Mouse (Mus musculus): ENCODE measurements around the gene Tmco3. TPM values are rescaled to one million over a fixed set of nuclear protein-coding genes. Genes with fewer than 3 reads are reported as not detected.

Tmco3 gene
- polyA plus RNA-seq, 1 experiment from 2014 or later: 40.4 TPM

DNA sequence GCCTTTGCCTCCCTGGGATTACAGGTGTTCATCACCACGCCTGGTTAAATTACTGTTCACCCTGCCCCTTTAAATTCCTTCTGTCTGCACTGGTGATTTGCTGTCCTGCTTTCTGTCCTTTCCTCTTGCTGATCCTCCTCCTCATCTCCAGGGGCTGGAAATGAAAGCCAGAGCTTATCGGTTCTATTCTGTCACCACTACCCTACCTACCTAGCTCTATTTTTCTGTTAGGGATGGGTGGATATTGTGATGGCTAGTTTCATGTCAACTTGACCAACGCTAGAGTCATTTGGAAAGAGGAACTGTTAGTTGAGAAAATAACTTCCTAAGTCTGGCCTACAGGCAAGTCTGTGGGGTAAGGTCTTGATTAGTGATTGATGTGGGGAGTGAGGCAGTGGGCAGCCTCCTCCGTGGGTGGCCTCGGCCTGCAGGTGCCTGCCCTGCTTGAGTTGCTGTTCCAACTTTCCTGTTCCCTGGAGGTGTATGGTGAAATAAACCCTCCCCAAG, 11.0 kb upstream of the Tmco3 start:
- H3K4me1 ChIP-seq: no peaks in the 10 kb centered on the region
- H3K36me3 ChIP-seq (ENCODE audit: poor library complexity, severe bottlenecking): peaks cover 26% of the 10 kb centered on the region
- H3K9me3 ChIP-seq (replicated peaks): no peaks in the 10 kb centered on the region
- H3K4me2 ChIP-seq: no peak overlapping the region
- no peak for ATAC-seq
- 90% methylated on average over 5 of the region's 5 CpGs for WGBS
- no peak overlapping the region for H3K4me3 ChIP-seq
- H3K27ac ChIP-seq: no peak overlapping the region
- no peak overlapping the region for H3K9ac ChIP-seq
- no peaks in the 10 kb centered on the region for H3K27me3 ChIP-seq

DNA sequence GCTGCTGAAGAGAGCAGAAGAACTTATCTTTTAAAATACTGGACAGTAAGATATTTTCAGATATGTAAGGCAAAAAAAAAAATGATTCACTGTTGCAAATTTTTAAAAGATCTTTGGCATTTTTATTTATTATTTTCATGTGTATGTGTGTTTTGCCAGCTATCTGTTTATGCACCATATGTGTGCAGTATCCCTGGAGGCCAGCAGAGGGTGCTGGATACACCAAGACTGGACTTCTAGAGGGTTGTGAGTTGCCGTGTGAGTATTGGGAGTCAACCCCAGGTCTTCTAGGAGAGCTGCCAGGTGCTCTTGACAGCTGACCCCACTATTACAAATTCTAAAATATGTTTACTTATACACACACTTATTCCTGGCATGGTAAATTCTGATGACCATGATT, 4.8 kb upstream of the Tmco3 start:
- 97% methylated on average over 1 of the region's 1 CpGs for WGBS
- no peak for ATAC-seq
- Histone ChIP-seq H3K4me1 (peaks cover 12% of the 10 kb centered on the region), H3K9ac (no peak overlapping the region), H3K27ac (no peak overlapping the region), H3K9me3 (replicated peaks) (no peaks in the 10 kb centered on the region), H3K27me3 (no peaks in the 10 kb centered on the region), H3K4me3 (no peak overlapping the region), H3K36me3 (ENCODE audit: poor library complexity, severe bottlenecking) (0 out of 2 replicates have a peak, but pooled peaks cover 3% of the 10 kb centered on the region), H3K4me2 (no peak overlapping the region)

GRCm38 (mm10) chr8:13287304-13287691, 692 bp upstream of the Tmco3 start:
- Histone ChIP-seq H3K27ac (peak overlapping the region; percentile 79), H3K9me3 (replicated peaks) (no peaks in the 10 kb centered on the region), H3K36me3 (ENCODE audit: poor library complexity, severe bottlenecking) (peaks cover 9% of the 10 kb centered on the region; the same call in 1 of the 2 replicates), H3K9ac (peak overlapping the region; percentile 79), H3K27me3 (no peaks in the 10 kb centered on the region), H3K4me2 (peak overlapping the region; percentile 81), H3K4me3 (peak overlapping the region; percentile 91), H3K4me1 (peaks cover 21% of the 10 kb centered on the region)
- peak; percentile 64 for ATAC-seq
- under 1% methylated on average over 33 of the region's 34 CpGs for WGBS

DNA sequence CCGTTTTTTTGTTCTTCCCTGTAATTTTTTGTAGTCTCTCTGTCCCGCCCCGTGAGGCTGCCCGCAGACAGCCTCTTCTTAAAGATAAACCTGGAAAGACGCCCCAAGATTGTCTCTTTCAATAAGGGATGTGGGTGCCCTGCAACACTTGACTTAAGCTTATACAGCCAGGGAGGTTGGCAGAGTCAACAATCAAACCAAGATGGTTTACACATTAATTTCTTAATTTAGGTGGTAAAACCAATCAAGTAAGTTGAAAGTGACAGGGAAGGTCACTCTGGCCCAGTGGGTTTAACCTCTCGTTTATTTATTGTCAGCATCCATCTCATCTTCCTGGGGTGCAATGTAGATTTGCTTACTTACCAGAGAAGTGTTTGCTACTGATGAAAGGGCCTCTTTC, 656 bp downstream of the Tmco3 start:
- ATAC-seq: no peak
- Histone ChIP-seq H3K4me2 (peak overlapping the region; percentile 81), H3K9ac (peak overlapping the region; percentile 79), H3K4me1 (peaks cover 21% of the 10 kb centered on the region), H3K36me3 (ENCODE audit: poor library complexity, severe bottlenecking) (peaks cover 17% of the 10 kb centered on the region), H3K27me3 (no peaks in the 10 kb centered on the region), H3K27ac (0 out of 2 replicates have a peak overlapping the region, but pooled peaks have one; percentile 6), H3K4me3 (peak overlapping the region; percentile 91), H3K9me3 (replicated peaks) (no peaks in the 10 kb centered on the region)
- WGBS: 3% methylated on average over 6 of the region's 6 CpGs

DNA sequence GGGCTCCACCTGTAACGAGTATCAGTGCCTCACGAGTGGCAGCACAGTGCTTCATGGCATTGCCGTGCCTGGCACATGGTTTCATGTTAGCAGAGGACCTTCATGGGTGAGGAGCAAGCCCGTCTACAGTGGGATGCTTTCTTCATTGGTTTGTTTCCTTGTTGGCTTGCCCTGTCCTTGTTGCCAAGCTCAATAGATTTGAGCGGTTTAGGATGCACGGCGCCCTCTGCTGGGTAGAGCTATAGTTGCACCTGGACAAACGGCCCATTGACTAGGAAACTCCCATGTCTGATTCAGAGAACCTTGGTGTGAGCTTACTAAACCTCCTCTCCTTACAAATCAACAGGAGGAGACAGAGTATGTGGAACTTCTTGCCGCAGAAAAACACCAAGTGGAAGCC, 4.4 kb downstream of the Tmco3 start:
- Histone ChIP-seq H3K9ac (no peak overlapping the region), H3K4me2 (no peak overlapping the region), H3K4me1 (peaks cover 9% of the 10 kb centered on the region), H3K36me3 (ENCODE audit: poor library complexity, severe bottlenecking) (peaks cover 54% of the 10 kb centered on the region), H3K4me3 (no peak overlapping the region), H3K27ac (no peak overlapping the region), H3K9me3 (replicated peaks) (no peaks in the 10 kb centered on the region), H3K27me3 (no peaks in the 10 kb centered on the region)
- no peak for ATAC-seq
- 29% methylated on average over 9 of the region's 9 CpGs for WGBS

GRCm38 (mm10) chr8:13293677-13294470, 5.9 kb downstream of the Tmco3 start:
- Histone ChIP-seq H3K4me2 (no peak overlapping the region), H3K27me3 (no peaks in the 10 kb centered on the region), H3K9ac (no peak overlapping the region), H3K9me3 (replicated peaks) (no peaks in the 10 kb centered on the region), H3K27ac (no peak overlapping the region), H3K36me3 (ENCODE audit: poor library complexity, severe bottlenecking) (peaks cover 64% of the 10 kb centered on the region), H3K4me1 (peaks cover 5% of the 10 kb centered on the region), H3K4me3 (no peak overlapping the region)
- no peak for ATAC-seq
- 92% methylated on average over 9 of the region's 9 CpGs for WGBS

GRCm38 (mm10) chr8:13299571-13299970, 11.6 kb downstream of the Tmco3 start:
- Histone ChIP-seq H3K36me3 (ENCODE audit: poor library complexity, severe bottlenecking) (peaks cover 88% of the 10 kb centered on the region), H3K27ac (no peak overlapping the region), H3K4me3 (no peak overlapping the region), H3K27me3 (no peaks in the 10 kb centered on the region), H3K4me2 (no peak overlapping the region), H3K9me3 (replicated peaks) (no peaks in the 10 kb centered on the region; the same call in 1 of the 2 replicates), H3K9ac (no peak overlapping the region), H3K4me1 (no peaks in the 10 kb centered on the region)
- no peak for ATAC-seq
- WGBS: 96% methylated on average over 8 of the region's 8 CpGs

DNA sequence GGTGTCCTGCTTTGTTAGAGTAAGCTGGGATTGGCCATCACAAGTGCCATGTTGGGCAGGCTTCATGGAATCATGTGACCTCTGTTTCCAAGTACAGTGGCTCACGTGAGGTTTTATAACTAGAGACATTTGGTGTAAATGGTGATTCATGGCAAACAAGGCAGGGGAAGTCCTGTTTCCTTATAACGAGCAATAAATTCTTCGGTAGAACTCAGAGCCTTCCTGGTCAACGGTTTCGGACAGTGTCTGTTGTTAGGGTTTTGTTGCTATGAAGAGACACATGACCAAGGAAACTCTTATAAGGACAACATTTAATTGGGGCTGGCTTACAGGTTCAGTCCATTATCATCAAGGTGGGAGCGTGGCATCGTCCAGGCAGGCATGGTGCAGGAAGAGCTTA, 13.0 kb downstream of the Tmco3 start:
- Histone ChIP-seq H3K9me3 (replicated peaks) (peaks cover 3% of the 10 kb centered on the region), H3K4me3 (no peak overlapping the region), H3K9ac (no peak overlapping the region), H3K27ac (no peak overlapping the region), H3K4me2 (no peak overlapping the region), H3K36me3 (ENCODE audit: poor library complexity, severe bottlenecking) (peaks cover 88% of the 10 kb centered on the region), H3K4me1 (no peaks in the 10 kb centered on the region), H3K27me3 (no peaks in the 10 kb centered on the region)
- WGBS: 94% methylated on average over 7 of the region's 7 CpGs
- no peak for ATAC-seq

DNA sequence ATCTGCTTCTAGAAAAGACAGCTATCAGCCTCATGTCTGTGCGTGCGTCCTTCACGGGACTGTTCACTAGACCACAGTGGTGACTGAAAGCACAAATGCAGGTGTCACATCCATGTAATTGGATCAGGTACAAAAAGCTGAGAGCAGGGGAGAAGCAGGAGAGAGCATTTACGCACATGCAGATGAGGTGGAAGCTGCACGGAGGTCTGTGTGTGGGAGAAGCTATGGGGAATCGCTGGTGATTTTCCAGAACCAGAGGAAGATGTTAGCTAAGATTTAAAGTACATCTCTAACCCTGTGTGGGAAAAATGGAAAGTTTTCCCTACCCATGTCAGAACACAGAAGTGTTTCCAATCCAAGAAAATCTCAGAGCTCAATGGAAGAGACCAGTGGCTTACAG, 17.5 kb downstream of the Tmco3 start:
- Histone ChIP-seq H3K9me3 (replicated peaks) (peaks cover 3% of the 10 kb centered on the region; the same call in 1 of the 2 replicates), H3K4me3 (no peak overlapping the region), H3K27ac (no peak overlapping the region), H3K9ac (no peak overlapping the region), H3K4me1 (no peaks in the 10 kb centered on the region), H3K36me3 (ENCODE audit: poor library complexity, severe bottlenecking) (peaks cover 80% of the 10 kb centered on the region), H3K27me3 (no peaks in the 10 kb centered on the region), H3K4me2 (no peak overlapping the region)
- WGBS: 96% methylated on average over 6 of the region's 6 CpGs
- ATAC-seq: no peak

GRCm38 (mm10) chr8:13305884-13306283, 17.9 kb downstream of the Tmco3 start:
- no peak overlapping the region for H3K4me2 ChIP-seq
- peaks cover 3% of the 10 kb centered on the region; the same call in 1 of the 2 replicates for H3K9me3 ChIP-seq (replicated peaks)
- no peak overlapping the region for H3K9ac ChIP-seq
- no peak overlapping the region for H3K27ac ChIP-seq
- WGBS: 94% methylated on average over 4 of the region's 4 CpGs
- H3K4me1 ChIP-seq: no peaks in the 10 kb centered on the region
- peaks cover 80% of the 10 kb centered on the region for H3K36me3 ChIP-seq (ENCODE audit: poor library complexity, severe bottlenecking)
- ATAC-seq: no peak
- H3K27me3 ChIP-seq: no peaks in the 10 kb centered on the region
- no peak overlapping the region for H3K4me3 ChIP-seq

GRCm38 (mm10) chr8:13306309-13306909, 18.4 kb downstream of the Tmco3 start:
- H3K27me3 ChIP-seq: no peaks in the 10 kb centered on the region
- no peak overlapping the region for H3K9ac ChIP-seq
- H3K36me3 ChIP-seq (ENCODE audit: poor library complexity, severe bottlenecking): peaks cover 79% of the 10 kb centered on the region
- no peak overlapping the region for H3K4me2 ChIP-seq
- peaks cover 3% of the 10 kb centered on the region; the same call in 1 of the 2 replicates for H3K9me3 ChIP-seq (replicated peaks)
- H3K4me3 ChIP-seq: no peak overlapping the region
- WGBS: 83% methylated on average over 7 of the region's 7 CpGs
- no peak for ATAC-seq
- no peaks in the 10 kb centered on the region for H3K4me1 ChIP-seq
- no peak overlapping the region for H3K27ac ChIP-seq

DNA sequence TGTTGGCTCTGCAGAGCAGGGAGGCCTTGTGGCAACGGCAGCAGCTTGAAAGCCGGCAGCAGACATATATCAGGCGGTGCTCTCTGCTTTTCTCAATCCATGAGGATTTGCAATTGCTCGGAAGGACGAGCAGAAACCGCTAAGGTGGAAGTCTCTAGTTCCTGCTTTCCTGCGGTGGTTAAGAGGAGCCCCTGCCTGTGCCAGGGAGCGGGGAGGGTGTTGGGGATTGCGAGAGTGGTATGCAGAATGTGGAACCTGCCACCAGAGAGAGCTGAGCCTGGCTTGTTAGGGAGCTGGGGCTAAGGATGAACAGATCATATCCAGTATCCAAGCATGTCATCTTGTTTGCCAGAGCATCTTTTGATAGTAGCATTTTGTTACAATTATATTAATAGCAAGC, 18.9 kb downstream of the Tmco3 start:
- Histone ChIP-seq H3K4me2 (no peak overlapping the region), H3K4me1 (no peaks in the 10 kb centered on the region), H3K9me3 (replicated peaks) (peaks cover 3% of the 10 kb centered on the region; the same call in 1 of the 2 replicates), H3K27me3 (no peaks in the 10 kb centered on the region), H3K27ac (no peak overlapping the region), H3K4me3 (no peak overlapping the region), H3K9ac (no peak overlapping the region), H3K36me3 (ENCODE audit: poor library complexity, severe bottlenecking) (peaks cover 74% of the 10 kb centered on the region)
- ATAC-seq: no peak
- WGBS: 87% methylated on average over 9 of the region's 9 CpGs
